Mouse (Mus musculus): ENCODE measurements around the gene Tspoap1.

GRCm38 (mm10) chr11:87763511-87763987 is 3.2 kb downstream of the Tspoap1 start:
- no peak for TF ChIP-seq ZNF384 (IDR thresholded peaks at IDR 0.05; ENCODE audit: low read depth, low read length)
- no peak for TF ChIP-seq SIN3A (IDR thresholded peaks at IDR 0.05; ENCODE audit: low read length)
- no peak for TF ChIP-seq CTCF (conservative IDR thresholded peaks at IDR 0.05 in 1 of 2, IDR thresholded peaks at IDR 0.05 in 1 of 2; ENCODE audit: low read depth in 2 of 2, low read length in 2 of 2)
- no peak for TF ChIP-seq JUN (IDR thresholded peaks at IDR 0.05; ENCODE audit: insufficient read depth, low read depth, low read length)
- no peak for TF ChIP-seq EP300 (IDR thresholded peaks at IDR 0.05; ENCODE audit: low read length)
- TF ChIP-seq POLR2A (IDR thresholded peaks at IDR 0.05; ENCODE audit: low read depth, low read length): no peak
- no peak for TF ChIP-seq E2F4 (IDR thresholded peaks at IDR 0.05; ENCODE audit: insufficient replicate concordance, low read depth, low read length)
- no peak for TF ChIP-seq ZKSCAN1 (IDR thresholded peaks at IDR 0.05; ENCODE audit: borderline replicate concordance, low read depth, low read length)
- no peak for TF ChIP-seq MAFK (IDR thresholded peaks at IDR 0.05; ENCODE audit: insufficient replicate concordance, low read length)
- no peak for TF ChIP-seq KAT2A (IDR thresholded peaks at IDR 0.05; ENCODE audit: insufficient replicate concordance, low read length)
- TF ChIP-seq GABPA (IDR thresholded peaks at IDR 0.05; ENCODE audit: insufficient replicate concordance, low read depth, low read length): no peak
- no peak for TF ChIP-seq TCF12 (IDR thresholded peaks at IDR 0.05; ENCODE audit: low read depth, low read length)
- no peak for TF ChIP-seq IRF4 (IDR thresholded peaks at IDR 0.05; ENCODE audit: low read depth, low read length)
- TF ChIP-seq JUND (conservative IDR thresholded peaks at IDR 0.05; ENCODE audit: low read depth, low read length): no peak

Measured in CH12.LX (cell line).